Mouse (Mus musculus): ENCODE measurements around the gene Dclre1c.
"Not testable (repeated sequence)": the region's sequence is repeated elsewhere in the genome, so short reads cannot be mapped to it uniquely, and the experiment has no call there.

The Dclre1c gene

DNA sequence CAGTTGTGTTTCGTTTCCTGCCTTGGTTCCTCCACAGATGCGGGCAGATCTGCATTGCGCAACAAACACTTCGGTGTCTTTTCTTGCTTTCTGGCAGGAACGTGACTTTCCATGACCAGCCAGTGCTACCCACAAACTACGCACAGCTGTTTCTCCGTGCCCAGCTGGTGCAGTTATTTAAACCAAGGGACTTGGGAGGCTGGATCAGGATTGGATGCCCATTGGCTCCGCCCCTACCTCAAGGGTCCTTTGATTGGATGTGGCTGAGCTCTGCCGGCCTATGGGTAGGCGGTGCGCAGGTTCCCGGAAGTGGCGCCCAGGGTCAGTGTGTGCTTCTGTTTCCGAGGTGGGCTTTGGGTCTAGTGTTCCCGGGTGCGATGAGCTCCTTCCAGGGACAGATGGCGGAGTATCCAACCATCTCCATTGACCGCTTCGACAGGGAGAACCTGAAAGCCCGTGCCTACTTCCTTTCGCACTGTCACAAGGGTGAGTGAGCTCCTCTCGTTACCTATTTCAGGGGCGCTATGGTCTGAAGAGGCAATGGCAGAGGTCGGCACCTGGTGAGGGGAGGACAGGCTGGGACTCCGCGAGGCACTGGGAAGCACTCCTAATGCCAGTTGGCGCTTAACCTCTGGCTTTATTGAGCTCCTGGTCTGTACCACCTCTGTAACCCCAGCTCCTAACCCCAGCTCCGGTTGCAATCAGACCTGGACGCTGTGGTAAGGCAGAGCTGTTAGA is at the start of gene Dclre1c:
Dclre1c (plus strand) TSS at position 291 of the 738 bp plus-strand sequence.
- DNase-seq = peak; percentile 94 to 95

DNA sequence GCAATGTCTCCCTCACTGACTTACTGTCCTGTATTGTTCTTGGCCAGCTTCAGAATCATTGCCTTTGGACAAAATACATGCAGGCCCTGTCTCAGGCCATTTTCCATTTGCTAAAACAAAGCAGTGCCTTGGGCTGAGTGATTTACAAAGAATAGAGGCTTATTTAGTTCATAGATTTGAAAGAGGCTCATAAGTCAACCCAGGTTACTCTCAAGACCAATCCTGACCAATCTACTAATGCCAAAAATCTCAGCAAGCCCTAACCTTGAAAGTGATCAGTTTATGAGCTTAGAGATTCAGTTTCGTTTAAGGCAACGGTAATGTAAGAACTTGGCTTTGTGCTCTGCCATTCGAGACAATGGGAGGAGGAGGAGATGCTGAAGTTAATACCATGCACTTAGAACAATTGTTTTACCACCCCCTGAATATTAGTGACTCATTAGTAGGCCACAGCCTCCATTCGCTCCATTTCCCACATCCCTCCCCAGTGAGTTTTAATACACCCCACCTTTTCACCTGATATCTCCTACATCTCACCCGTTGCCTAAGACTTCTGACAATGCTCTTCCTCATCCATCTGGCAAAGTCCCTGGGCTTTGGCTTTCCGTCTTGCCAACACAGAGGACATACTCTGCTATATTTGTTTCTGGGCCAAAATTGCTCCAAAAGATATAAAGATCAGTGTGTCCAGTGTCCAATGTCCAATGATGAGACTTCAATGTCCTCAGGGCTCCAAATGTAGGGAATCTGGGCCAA is 36.6 kb upstream of the Dclre1c start:
- no peak for DNase-seq

- no peak for DNase-seq
Observed at GRCm38 (mm10) chr2:3391945-3392344, 32.0 kb upstream of the Dclre1c start.

- DNase-seq = not testable (repeated sequence)
Observed at GRCm38 (mm10) chr2:3397110-3397509, 26.8 kb upstream of the Dclre1c start, which contains the start of gene Olah. TSS of gene Olah (minus strand) at chr2:3397210.

DNA sequence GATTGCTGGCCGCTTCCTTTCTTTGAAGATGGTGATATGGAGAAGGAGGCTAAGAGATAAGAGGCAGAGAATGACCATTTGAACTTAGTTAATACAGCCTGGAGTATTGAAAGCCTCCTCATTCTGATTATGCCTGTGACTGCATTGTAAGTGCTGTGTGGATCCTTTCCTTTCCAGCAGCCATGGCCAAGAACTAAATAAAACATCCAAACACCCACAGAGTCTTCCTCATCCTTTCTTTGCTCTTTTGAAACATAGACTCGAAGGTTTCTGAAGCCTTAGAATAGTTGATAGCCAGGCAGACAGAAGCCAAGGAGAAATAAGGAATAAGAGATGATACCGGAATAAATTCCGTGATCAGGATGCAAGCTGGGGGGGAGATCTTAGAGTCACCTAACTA is 17.9 kb upstream of the Dclre1c start:
- no peak for DNase-seq

- DNase-seq = no peak
Observed at GRCm38 (mm10) chr2:3407756-3408155, 16.2 kb upstream of the Dclre1c start.

DNA sequence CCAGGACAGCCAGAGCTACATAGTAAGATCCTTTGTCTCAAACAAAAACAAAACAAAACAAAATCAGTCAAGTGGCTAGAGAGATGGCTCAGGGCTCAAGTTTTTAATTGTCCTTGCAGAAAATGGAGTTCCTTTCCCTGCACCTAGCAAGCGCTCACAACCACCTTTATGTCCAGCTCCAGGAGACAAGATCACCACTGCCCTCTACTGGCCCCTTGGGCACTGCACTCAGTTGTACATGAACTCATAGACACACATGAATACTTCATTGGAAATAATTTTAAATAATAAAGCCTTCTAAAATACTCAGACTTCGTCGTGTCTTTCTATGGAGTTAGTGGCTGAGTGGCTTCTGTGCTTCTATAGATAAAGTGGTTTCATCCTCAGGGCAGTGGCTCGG is 9.7 kb upstream of the Dclre1c start:
- DNase-seq = peak; percentile 69 to 88

DNA sequence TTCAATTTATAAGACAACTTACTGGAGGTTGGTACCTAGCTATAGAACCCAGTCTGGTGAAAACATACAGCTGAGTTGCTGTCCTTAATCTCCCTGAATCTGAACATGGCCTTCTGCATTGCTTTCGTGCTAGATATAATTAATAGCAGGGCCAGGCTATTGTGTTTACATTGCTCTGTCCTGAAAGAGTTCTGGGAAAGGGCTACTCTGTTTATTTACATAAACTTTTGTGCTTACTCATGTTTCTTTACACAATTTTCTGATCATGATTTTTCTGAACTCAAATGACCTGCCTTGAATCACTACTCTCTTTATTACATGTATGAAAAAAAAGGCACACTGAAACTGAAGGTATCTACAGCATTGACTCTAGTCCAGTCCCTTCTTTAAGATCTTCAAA is 8.3 kb upstream of the Dclre1c start:
- no peak for DNase-seq

DNA sequence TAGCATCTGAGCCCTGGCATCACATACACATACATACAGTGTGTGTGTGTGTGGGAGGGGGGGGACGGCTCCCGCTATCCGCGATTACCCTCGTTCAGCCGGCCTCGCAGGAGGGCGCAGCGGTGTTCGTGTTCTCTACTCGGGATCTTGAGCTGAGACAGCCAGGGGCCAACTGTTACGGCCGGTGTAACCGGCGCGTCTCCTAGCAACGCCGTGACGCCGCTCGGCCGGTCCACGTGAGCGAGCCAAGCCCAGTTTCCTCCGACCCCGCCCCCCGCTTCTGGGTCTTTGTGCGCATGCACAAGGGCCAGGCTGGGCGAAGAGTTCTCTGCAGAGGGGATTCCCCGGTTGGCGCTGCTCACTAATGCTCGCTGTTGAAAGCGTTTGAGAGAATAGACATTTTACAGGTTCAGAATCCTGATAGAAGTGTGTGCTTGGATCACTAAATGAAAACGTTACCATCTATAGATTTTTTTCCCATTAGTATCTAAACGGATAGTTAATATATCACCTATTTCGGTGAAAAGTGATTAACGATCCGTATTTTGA is 5.0 kb upstream of the Dclre1c start:
- peak; percentile 97 to 100 for DNase-seq

GRCm38 (mm10) chr2:3420157-3420556 is 3.8 kb upstream of the Dclre1c start:
- no peak for DNase-seq

GRCm38 (mm10) chr2:3422548-3422947 is 1.4 kb upstream of the Dclre1c start, which contains the start of gene Meig1:
TSS of gene Meig1 (minus strand) at chr2:3422648.
- DNase-seq = no peak

DNA sequence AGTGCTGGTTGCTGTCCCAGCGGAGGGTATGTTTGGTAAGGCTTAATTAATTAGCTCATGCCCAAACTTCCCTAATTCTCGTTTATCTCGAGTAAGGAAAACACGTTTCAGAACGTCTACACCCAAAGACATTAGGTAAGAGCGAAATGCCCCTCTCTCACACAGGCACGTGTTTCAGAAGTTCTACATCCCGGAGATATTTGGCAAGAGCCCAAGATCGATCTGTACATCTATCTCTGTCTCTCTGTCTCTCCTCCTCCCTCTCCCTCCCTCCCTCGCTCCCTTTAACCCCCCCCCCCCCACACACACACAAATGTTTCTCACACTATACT is 614 bp downstream of the Dclre1c start:
- no peak for DNase-seq

GRCm38 (mm10) chr2:3430956-3431355 is 7.0 kb downstream of the Dclre1c start:
- no peak for DNase-seq

GRCm38 (mm10) chr2:3435369-3436061 is 11.6 kb downstream of the Dclre1c start:
- no peak for DNase-seq

GRCm38 (mm10) chr2:3437956-3438355 is 14.0 kb downstream of the Dclre1c start:
- no peak for DNase-seq

- DNase-seq = no peak
Observed at GRCm38 (mm10) chr2:3444206-3444605, 20.3 kb downstream of the Dclre1c start.

GRCm38 (mm10) chr2:3445984-3446383 is 22.1 kb downstream of the Dclre1c start:
- no peak for DNase-seq

DNA sequence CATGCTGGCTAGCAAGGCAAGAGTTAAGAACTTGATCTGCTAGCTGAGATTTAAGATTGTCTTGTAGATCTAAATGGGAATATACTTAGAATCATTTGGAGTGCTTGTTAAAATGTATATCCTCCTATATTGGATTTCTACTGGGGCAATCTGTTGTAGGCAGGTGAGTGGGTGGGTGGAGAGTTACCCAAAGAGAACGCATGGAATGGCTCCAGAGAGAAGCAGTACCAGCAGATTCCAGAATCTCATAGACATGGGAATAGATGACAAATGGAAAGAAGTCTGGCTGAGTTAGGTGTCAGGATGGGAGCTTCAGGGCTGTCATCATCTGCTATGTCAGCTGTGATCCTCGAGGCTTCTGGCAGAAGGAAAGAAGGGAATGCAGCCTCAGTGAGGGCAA is 25.5 kb downstream of the Dclre1c start:
- no peak for DNase-seq

GRCm38 (mm10) chr2:3453096-3453495 is 29.2 kb downstream of the Dclre1c start:
- DNase-seq = no peak

DNA sequence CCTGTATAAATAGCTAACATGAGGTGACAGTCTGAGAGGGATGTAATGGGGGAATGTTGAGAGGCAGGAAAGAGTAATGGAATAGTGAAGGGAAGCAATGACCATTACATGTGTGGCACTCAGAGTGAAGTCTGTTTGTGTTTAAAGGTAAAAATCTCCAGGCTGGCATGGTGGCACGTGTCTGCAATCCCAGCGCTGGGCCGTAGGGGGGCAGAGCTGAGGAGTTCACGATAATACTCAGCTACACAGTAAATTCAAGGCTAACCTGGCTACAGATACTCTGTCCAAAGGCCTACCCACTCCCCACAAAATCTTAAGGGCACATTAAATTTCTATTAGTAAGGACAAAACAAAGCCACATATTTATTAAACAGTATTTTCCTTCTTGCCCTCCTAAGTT is 32.7 kb downstream of the Dclre1c start:
- no peak for DNase-seq

GRCm38 (mm10) chr2:3473891-3474290 is 50.0 kb downstream of the Dclre1c start:
- DNase-seq = no peak

DNA sequence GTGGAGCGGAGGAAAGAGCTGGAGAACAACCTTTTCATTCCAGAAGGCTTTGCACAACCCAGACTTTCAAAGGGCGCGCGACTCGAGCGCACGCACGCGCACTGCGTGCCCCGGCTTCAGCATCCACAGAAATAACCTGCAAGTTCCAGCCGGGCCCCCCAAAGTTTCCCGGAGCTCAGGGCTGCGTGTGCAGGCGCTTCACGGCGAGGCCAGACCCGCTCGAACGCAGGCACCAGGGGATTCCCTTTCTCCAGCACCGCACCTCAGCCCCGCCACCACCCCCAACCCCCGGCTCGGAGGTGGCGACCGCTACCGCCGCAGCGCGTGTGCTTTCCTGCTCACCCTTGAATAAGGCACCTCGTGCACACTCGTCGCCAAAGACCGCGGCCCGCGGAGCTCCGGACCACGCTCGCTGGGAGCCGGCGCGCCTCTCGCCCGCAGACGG is 50.5 kb downstream of the Dclre1c start:
- peak; percentile 48 to 74 for DNase-seq

DNA sequence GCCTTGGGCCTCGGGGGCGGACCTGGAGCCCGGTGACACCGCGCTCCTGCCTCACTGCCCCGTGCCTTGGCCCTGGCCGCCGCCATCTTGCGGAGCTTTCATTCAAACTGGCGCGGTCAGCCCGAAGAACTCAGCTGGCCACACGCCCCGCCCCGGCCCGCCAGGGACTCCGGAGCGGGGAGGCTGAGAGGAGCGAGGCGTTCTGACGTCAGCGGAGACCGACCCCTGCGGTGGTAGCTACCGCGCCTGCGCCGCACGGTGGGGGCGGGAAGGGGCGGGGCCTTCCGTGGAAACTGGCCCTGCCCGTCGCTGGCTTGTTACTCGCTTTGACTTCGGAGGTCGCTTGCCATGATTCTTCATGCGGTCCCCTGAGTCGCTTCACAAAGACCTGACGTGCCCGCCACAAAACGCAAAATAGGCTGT is 50.9 kb downstream of the Dclre1c start, which contains the start of gene Suv39h2:
Suv39h2 (minus strand) TSS at position 171 of the 423 bp plus-strand sequence.
- peak; percentile 96 to 99 for DNase-seq

Data from kidney, postnatal 36 days (tissue).